Mouse (Mus musculus): ENCODE data around the gene Nhp2. TPM values are rescaled to one million over a fixed set of nuclear protein-coding genes. Genes with fewer than 3 reads are reported as not detected.
A peak's percentile ranks its signal among the peaks of the same experiment; 100 is the strongest.

The Nhp2 gene
- polyA plus RNA-seq (2015; fragmentation: Nextera tagmentation; extraction: Ambion mirVana), result 153 and 155 TPM in 2 replicates

- no peaks in the 10 kb centered on the region for H3K27me3 ChIP-seq (replicated peaks)
- under 1% methylated on average over 50 of the region's 51 CpGs for WGBS
- H3K4me1 ChIP-seq, result peaks cover 24% of the 10 kb centered on the region
- H3K9ac ChIP-seq, result peak within 1 kb of the TSS; percentile 63
- peaks cover 27% of the 10 kb centered on the region for H3K36me3 ChIP-seq
- peak; percentile 90 for ATAC-seq (ENCODE audit: insufficient read depth, low FRiP score, low read depth)
- H3K27ac ChIP-seq, result peak within 1 kb of the TSS; percentile 40; the same call in 1 of the 2 replicates
- peak within 1 kb of the TSS; percentile 86 for H3K4me2 ChIP-seq
- no peaks in the 10 kb centered on the region for H3K9me3 ChIP-seq
- H3K4me3 ChIP-seq (replicated peaks), result peak within 1 kb of the TSS; percentile 79
These were observed at the start of gene Nhp2 for GRCm38 (mm10) chr11:51619409-51620060. Gene Nhp2 (plus strand): TSS chr11:51619735.

GRCm38 (mm10) chr11:51576454-51576853 is 43.1 kb upstream of the Nhp2 start:
- no peak for ATAC-seq (ENCODE audit: insufficient read depth, low FRiP score, low read depth)
- WGBS, result 90% methylated on average over 4 of the region's 4 CpGs

GRCm38 (mm10) chr11:51577587-51577986 is 41.9 kb upstream of the Nhp2 start:
- no peak overlapping the region for H3K4me2 ChIP-seq
- no peaks in the 10 kb centered on the region for H3K36me3 ChIP-seq
- H3K27me3 ChIP-seq (replicated peaks), result no peaks in the 10 kb centered on the region
- ATAC-seq (ENCODE audit: insufficient read depth, low FRiP score, low read depth), result no peak
- 0 out of 2 replicates have a peak, but pooled peaks cover under 1% of the 10 kb centered on the region for H3K4me1 ChIP-seq
- H3K9me3 ChIP-seq, result no peaks in the 10 kb centered on the region
- WGBS, result 78% methylated on average over 7 of the region's 7 CpGs
- no peak overlapping the region for H3K9ac ChIP-seq
- H3K4me3 ChIP-seq (replicated peaks), result no peak overlapping the region
- no peak overlapping the region for H3K27ac ChIP-seq

More at GRCm38 (mm10) chr11:51576454-51576853, 43.1 kb upstream of the Nhp2 start:
- Histone ChIP-seq H3K9me3 (no peaks in the 10 kb centered on the region), H3K4me2 (no peak overlapping the region), H3K27ac (no peak overlapping the region), H3K36me3 (no peaks in the 10 kb centered on the region), H3K27me3 (replicated peaks) (no peaks in the 10 kb centered on the region), H3K4me1 (no peaks in the 10 kb centered on the region), H3K4me3 (replicated peaks) (no peak overlapping the region), H3K9ac (no peak overlapping the region)

- 66% methylated on average over 4 of the region's 4 CpGs for WGBS
- Histone ChIP-seq H3K4me2 (no peak overlapping the region), H3K4me3 (replicated peaks) (no peak overlapping the region), H3K27ac (no peak overlapping the region), H3K9ac (no peak overlapping the region), H3K9me3 (no peaks in the 10 kb centered on the region), H3K27me3 (replicated peaks) (no peaks in the 10 kb centered on the region), H3K4me1 (peaks cover 15% of the 10 kb centered on the region), H3K36me3 (no peaks in the 10 kb centered on the region)
- no peak for ATAC-seq (ENCODE audit: insufficient read depth, low FRiP score, low read depth)
These were observed 40.5 kb upstream of the Nhp2 start for GRCm38 (mm10) chr11:51579024-51579423.

GRCm38 (mm10) chr11:51582713-51583112 is 36.8 kb upstream of the Nhp2 start:
- Histone ChIP-seq H3K9me3 (no peaks in the 10 kb centered on the region), H3K4me3 (replicated peaks) (no peak overlapping the region)
- 23% methylated on average over 8 of the region's 8 CpGs for WGBS

GRCm38 (mm10) chr11:51584057-51584430 is 35.5 kb upstream of the Nhp2 start:
- WGBS, result 11% methylated on average over 9 of the region's 9 CpGs
- H3K27ac ChIP-seq, result peak overlapping the region; percentile 95
- H3K4me3 ChIP-seq (replicated peaks), result peak overlapping the region; percentile 70
- no peaks in the 10 kb centered on the region for H3K9me3 ChIP-seq
- H3K27me3 ChIP-seq (replicated peaks), result no peaks in the 10 kb centered on the region
- peaks cover 30% of the 10 kb centered on the region for H3K4me1 ChIP-seq
- ATAC-seq (ENCODE audit: insufficient read depth, low FRiP score, low read depth), result peak; percentile 14; the same call in 1 of the 2 replicates
- H3K36me3 ChIP-seq, result peaks cover 22% of the 10 kb centered on the region
- H3K4me2 ChIP-seq, result peak overlapping the region; percentile 80
- H3K9ac ChIP-seq, result peak overlapping the region; percentile 40

More at GRCm38 (mm10) chr11:51582713-51583112, 36.8 kb upstream of the Nhp2 start:
- Histone ChIP-seq H3K4me1 (peaks cover 30% of the 10 kb centered on the region), H3K36me3 (peaks cover 10% of the 10 kb centered on the region), H3K9ac (no peak overlapping the region), H3K27me3 (replicated peaks) (no peaks in the 10 kb centered on the region), H3K27ac (no peak overlapping the region), H3K4me2 (no peak overlapping the region)
- no peak for ATAC-seq (ENCODE audit: insufficient read depth, low FRiP score, low read depth)

GRCm38 (mm10) chr11:51584431-51585248 is 34.9 kb upstream of the Nhp2 start, which contains the start of gene Phykpl:
Gene Phykpl (plus strand): TSS chr11:51584757.
- Histone ChIP-seq H3K36me3 (peaks cover 28% of the 10 kb centered on the region), H3K4me1 (peaks cover 30% of the 10 kb centered on the region), H3K9me3 (no peaks in the 10 kb centered on the region), H3K4me2 (peak within 1 kb of the TSS; percentile 80), H3K27me3 (replicated peaks) (no peaks in the 10 kb centered on the region), H3K9ac (peak within 1 kb of the TSS; percentile 75), H3K27ac (peak within 1 kb of the TSS; percentile 95), H3K4me3 (replicated peaks) (peak within 1 kb of the TSS; percentile 70)
- WGBS, result under 1% methylated on average over 59 of the region's 59 CpGs
- peak; percentile 94 for ATAC-seq (ENCODE audit: insufficient read depth, low FRiP score, low read depth)

- ATAC-seq (ENCODE audit: insufficient read depth, low FRiP score, low read depth), result peak; percentile 13; the same call in 1 of the 2 replicates
- Histone ChIP-seq H3K27ac (peak overlapping the region; percentile 95; the same call in 1 of the 2 replicates), H3K9me3 (no peaks in the 10 kb centered on the region), H3K36me3 (peaks cover 31% of the 10 kb centered on the region), H3K4me1 (peaks cover 30% of the 10 kb centered on the region), H3K4me2 (peak overlapping the region; percentile 80), H3K4me3 (replicated peaks) (peak overlapping the region; percentile 70), H3K27me3 (replicated peaks) (no peaks in the 10 kb centered on the region), H3K9ac (peak overlapping the region; percentile 75; the same call in 1 of the 2 replicates)
- WGBS, result 55% methylated on average over 8 of the region's 8 CpGs
These were observed 33.8 kb upstream of the Nhp2 start for GRCm38 (mm10) chr11:51585608-51586252.

- H3K27ac ChIP-seq, result no peak overlapping the region
- no peaks in the 10 kb centered on the region for H3K9me3 ChIP-seq
- H3K27me3 ChIP-seq (replicated peaks), result no peaks in the 10 kb centered on the region
- 91% methylated on average over 13 of the region's 13 CpGs for WGBS
- no peak overlapping the region for H3K4me2 ChIP-seq
- no peak overlapping the region for H3K4me3 ChIP-seq (replicated peaks)
- no peak for ATAC-seq (ENCODE audit: insufficient read depth, low FRiP score, low read depth)
- no peak overlapping the region for H3K9ac ChIP-seq
- peaks cover 33% of the 10 kb centered on the region for H3K4me1 ChIP-seq
- H3K36me3 ChIP-seq, result peaks cover 36% of the 10 kb centered on the region
These were observed 33.1 kb upstream of the Nhp2 start for GRCm38 (mm10) chr11:51586411-51586810.

- H3K4me1 ChIP-seq, result peaks cover 34% of the 10 kb centered on the region
- no peak for ATAC-seq (ENCODE audit: insufficient read depth, low FRiP score, low read depth)
- no peaks in the 10 kb centered on the region for H3K9me3 ChIP-seq
- H3K36me3 ChIP-seq, result peaks cover 42% of the 10 kb centered on the region
- no peak overlapping the region for H3K4me3 ChIP-seq (replicated peaks)
- WGBS, result 89% methylated on average over 1 of the region's 1 CpGs
- no peak overlapping the region for H3K9ac ChIP-seq
- H3K27ac ChIP-seq, result no peak overlapping the region
- H3K27me3 ChIP-seq (replicated peaks), result no peaks in the 10 kb centered on the region
- no peak overlapping the region for H3K4me2 ChIP-seq
These were observed 32.5 kb upstream of the Nhp2 start for GRCm38 (mm10) chr11:51587059-51587458.

- H3K27me3 ChIP-seq (replicated peaks), result no peaks in the 10 kb centered on the region
- 97% methylated on average over 3 of the region's 3 CpGs for WGBS
- H3K9ac ChIP-seq, result no peak overlapping the region
- H3K36me3 ChIP-seq, result peaks cover 58% of the 10 kb centered on the region
- ATAC-seq (ENCODE audit: insufficient read depth, low FRiP score, low read depth), result no peak
- no peak overlapping the region for H3K4me2 ChIP-seq
- no peak overlapping the region for H3K27ac ChIP-seq
- H3K9me3 ChIP-seq, result no peaks in the 10 kb centered on the region
- peaks cover 21% of the 10 kb centered on the region for H3K4me1 ChIP-seq
- H3K4me3 ChIP-seq (replicated peaks), result no peak overlapping the region
These were observed 30.7 kb upstream of the Nhp2 start for GRCm38 (mm10) chr11:51588833-51589232.

Measured in stomach, embryonic 15.5 days (tissue).